In the genomic region with DNA sequence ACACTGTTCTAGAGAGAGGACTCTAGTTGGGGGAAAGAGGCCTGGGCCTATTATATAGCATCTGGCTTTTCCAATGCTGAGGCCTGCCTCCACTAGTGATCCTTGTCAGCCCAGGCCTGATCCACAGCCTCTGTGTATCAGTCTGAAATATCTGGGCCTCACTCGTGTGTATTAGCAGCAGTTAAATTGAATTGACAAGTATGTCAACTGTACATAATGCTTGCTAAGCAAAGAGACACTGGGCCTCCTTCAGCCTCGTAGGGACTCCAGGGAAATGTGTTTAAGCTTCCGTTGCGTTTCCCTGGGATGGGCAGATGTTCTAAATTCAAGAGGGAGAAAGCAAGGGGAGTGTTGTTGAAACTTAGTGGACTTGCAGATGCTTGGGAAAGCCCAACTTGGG, we compare ENCODE assay signal across 16 mouse cellular contexts.
"Had no signal": no experiment of that assay in that cellular context is flagged by ENCODE, and none has a peak within 500 bp of the region (broad histone marks: within the 10 kb centered on the region; RNA-seq: fewer than 3 reads in every experiment).

No protein-coding gene starts in this region.

- DNase-seq: heart, postnatal 10 days; heart, postnatal 14 days; heart, postnatal 36 days; heart, postnatal 4 days; kidney, adult 11 months; kidney, adult 18-20 months; kidney, adult 2 months; kidney, adult 8-10 months; kidney, adult 9 months; kidney, postnatal 10 days; kidney, postnatal 14 days; kidney, postnatal 25 days; kidney, postnatal 36 days; kidney, postnatal 4 days; layer of hippocampus, adult 9-11 months; layer of hippocampus, postnatal 36 days had no signal
